Comparison of ENCODE assay signal across 12 mouse cellular contexts in genomic region chr19:37493921-37494485, GRCm38 (mm10). TPM values are rescaled to one million over a fixed set of nuclear protein-coding genes. Genes with fewer than 3 reads are reported as not detected.
DNase-seq lines count a peak whose midpoint lies in the region; ATAC-seq lines count a peak whose summit lies in the region.
"Had no signal": no experiment of that assay in that cellular context is flagged by ENCODE, and none has a peak within 500 bp of the region (broad histone marks: within the 10 kb centered on the region; RNA-seq: fewer than 3 reads in every experiment).

No protein-coding gene starts in this region.

- H3K36me3 ChIP-seq in liver, embryonic 11.5 days (ENCODE audit: control insufficient read depth, insufficient read depth, low read length) = no peaks in the 10 kb centered on the region
- H3K36me3 ChIP-seq: midbrain, embryonic 10.5 days had no signal

- peak; percentile 89 for ATAC-seq in liver, embryonic 11.5 days (replicated peaks; ENCODE audit: low FRiP score)
- ATAC-seq in neutrophil, adult 5-6 weeks (ENCODE audit: extremely low read depth, insufficient number of reproducible peaks, low FRiP score, poor library complexity, severe bottlenecking) = peak; percentile 65; the same call in 1 of the 2 replicates

- DNase-seq in heart, adult 11 months = peak; percentile 90
- DNase-seq in heart, postnatal 4 days = no peak
- DNase-seq in c-Kit-positive CD71-positive TER-119-negative erythroid progenitor cells, embryonic 14.5 days (ENCODE audit: low read depth) = peak; percentile 59
- peak; percentile 50 for DNase-seq in liver, embryonic 11.5 days (ENCODE audit: low spot score)
- no peak for DNase-seq in kidney, adult 11 months
- no peak for DNase-seq in cerebellum, adult 9-11 months
- no peak for DNase-seq in right cerebral cortex, adult 2 months (ENCODE audit: low spot score in 2 of 2)
- DNase-seq: gastrocnemius, postnatal 36 days; kidney, postnatal 14 days; right cerebral cortex, postnatal 4 days had no signal

- H3K9me3 ChIP-seq in liver, embryonic 11.5 days (ENCODE audit: control insufficient read depth, low read length) = peaks cover 3% of the 10 kb centered on the region; the same call in 1 of the 2 replicates
- H3K9me3 ChIP-seq: midbrain, embryonic 10.5 days had no signal

- 0 out of 2 replicates have a peak overlapping the region, but pooled peaks have one; percentile 27 for H3K9ac ChIP-seq in liver, embryonic 11.5 days (ENCODE audit: low read depth, low read length)

- peak overlapping the region; percentile 58 for H3K27ac ChIP-seq in liver, embryonic 11.5 days (ENCODE audit: low read depth, low read length)
- H3K27ac ChIP-seq: midbrain, embryonic 10.5 days had no signal

- no peaks in the 10 kb centered on the region for H3K27me3 ChIP-seq in liver, embryonic 11.5 days (replicated peaks; ENCODE audit: control insufficient read depth, insufficient read depth, low read length)

- H3K4me2 ChIP-seq in liver, embryonic 11.5 days = peak overlapping the region; percentile 50

- H3K4me1 ChIP-seq in liver, embryonic 11.5 days (replicated peaks; ENCODE audit: control insufficient read depth, insufficient read depth, low read length) = peaks cover 27% of the 10 kb centered on the region
- H3K4me1 ChIP-seq: midbrain, embryonic 10.5 days had no signal

- no peak overlapping the region for H3K4me3 ChIP-seq in liver, embryonic 11.5 days (ENCODE audit: low read depth, low read length)
- H3K4me3 ChIP-seq: midbrain, embryonic 10.5 days had no signal

- WGBS in liver, embryonic 11.5 days = 17% methylated on average over 10 of the region's 10 CpGs

RNA-seq across cellular contexts. Expression of gene Exoc6, which starts 56.2 kb away (rescaled TPM):
- total RNA-seq in heart, postnatal 4 days (2021) = 10 to 100 TPM; 27.6 to 28.3 TPM
- polyA plus RNA-seq in liver, embryonic 11.5 days (2014; fragmentation: Nextera tagmentation; extraction: Ambion mirVana) = 53.3 and 62.0 TPM in 2 replicates
- total RNA-seq in neutrophil, adult 5-6 weeks (2017) = 65.1 and 69.9 TPM in 2 replicates

RNA-seq across cellular contexts. Expression of gene Hhex, which starts 59.4 kb away (rescaled TPM):
- total RNA-seq in heart, postnatal 4 days (2021) = 1 to 10 TPM; 7.3 to 9.1 TPM
- 46.6 and 47.6 TPM in 2 replicates for polyA plus RNA-seq in liver, embryonic 11.5 days (2014; fragmentation: Nextera tagmentation; extraction: Ambion mirVana)
- 57.2 and 72.9 TPM in 2 replicates for total RNA-seq in neutrophil, adult 5-6 weeks (2017)

Comparison
In these comparisons a context has a peak if more than half of its experiments do, and no peak if none do; other contexts are left out.
1. DNase-seq: peak in heart, adult 11 months (single experiment), c-Kit-positive CD71-positive TER-119-negative erythroid progenitor cells, embryonic 14.5 days (single experiment) and liver, embryonic 11.5 days (single experiment); none in heart, postnatal 4 days (single experiment), kidney, adult 11 months (single experiment), cerebellum, adult 9-11 months (single experiment) and right cerebral cortex, adult 2 months (0 of 2).